Mouse (Mus musculus): ENCODE results near the gene Gsta4. TPM values are rescaled to one million over a fixed set of nuclear protein-coding genes. Genes with fewer than 3 reads are reported as not detected.
"Not testable (repeated sequence)": the region's sequence is repeated elsewhere in the genome, so short reads cannot be mapped to it uniquely, and the experiment has no call there.

Gsta4 gene
- total RNA-seq, 2 experiments from 2014 or later = 66.4 to 68.2 TPM

- not testable (repeated sequence) for DNase-seq
These were observed 50.6 kb downstream of the Gsta4 start for GRCm38 (mm10) chr9:78233121-78233695.

- DNase-seq = not testable (repeated sequence)
These were observed 73.3 kb downstream of the Gsta4 start for GRCm38 (mm10) chr9:78255683-78256470.

GRCm38 (mm10) chr9:78256914-78257313 is 74.3 kb downstream of the Gsta4 start, which contains the start of gene Gm3776:
Gene Gm3776 (plus strand): TSS chr9:78257129.
- DNase-seq = not testable (repeated sequence)

Other genes with a start within 250 kb of the Gsta4 start
- not detected for gene Gcm1, start 130.8 kb upstream of the Gsta4 start, total RNA-seq (2021)
- gene Fbxo9, start 73.7 kb upstream of the Gsta4 start, total RNA-seq (2021) = 10 to 100 TPM; 67.6 to 72.3 TPM
- 10 to 100 TPM; 23.9 to 24.0 TPM for gene Ick, start 73.6 kb upstream of the Gsta4 start, total RNA-seq (2021)
- under 1 TPM in 1 of 2 experiments, not detected in 1; 0.41 TPM for gene Gsta1, start 47.9 kb downstream of the Gsta4 start, total RNA-seq (2021)
- not detected for gene Gm3776, start 74.4 kb downstream of the Gsta4 start, total RNA-seq (2021)
- not detected for gene Gm10639, start 107.1 kb downstream of the Gsta4 start, total RNA-seq (2021)
- not detected for gene Omt2a, start 132.0 kb downstream of the Gsta4 start, total RNA-seq (2021)
- gene Omt2b, start 144.8 kb downstream of the Gsta4 start, total RNA-seq (2021) = not detected
- gene Gsta2, start 173.0 kb downstream of the Gsta4 start, total RNA-seq (2021) = not detected
- gene Dppa5a, start 185.4 kb downstream of the Gsta4 start, total RNA-seq (2021) = not detected
- not detected for gene Ooep, start 196.0 kb downstream of the Gsta4 start, total RNA-seq (2021)
- gene Ddx43, start 213.0 kb downstream of the Gsta4 start, total RNA-seq (2021) = not detected